Comparison of ENCODE assay signal across 15 mouse cellular contexts in the genomic region with DNA sequence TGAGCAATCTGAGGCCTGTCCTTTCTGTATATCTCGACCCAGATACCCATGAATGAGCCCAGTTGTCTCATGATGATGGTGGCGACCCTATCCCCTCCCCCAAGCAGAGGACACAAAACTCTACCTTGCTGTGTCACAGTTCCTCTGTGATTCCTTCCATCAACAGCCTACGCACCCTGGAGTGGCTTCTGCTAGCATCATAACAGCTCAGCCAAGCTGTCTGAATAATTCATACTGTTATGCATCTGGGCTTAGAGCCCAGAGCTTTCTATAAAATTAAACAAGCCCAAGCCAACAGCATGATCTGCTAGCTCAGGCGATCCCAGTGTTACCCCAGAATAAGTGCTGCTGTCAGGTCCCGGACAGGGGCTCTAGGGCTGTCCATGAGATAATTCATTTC.
DNase-seq lines count a peak whose midpoint lies in the region; ATAC-seq and TF ChIP-seq lines count a peak whose summit lies in the region.
"Had no signal": no experiment of that assay in that cellular context is flagged by ENCODE, and none has a peak within 500 bp of the region (broad histone marks: within the 10 kb centered on the region; RNA-seq: fewer than 3 reads in every experiment).

No protein-coding gene starts in this region.

- no peak overlapping the region for H3K4me3 ChIP-seq in forebrain, embryonic 14.5 days (ENCODE audit: low read depth, low read length)
- no peak overlapping the region for H3K4me3 ChIP-seq in forebrain, embryonic 10.5 days
- H3K4me3 ChIP-seq in lung, embryonic 14.5 days (ENCODE audit: low read depth, low read length): no peak overlapping the region
- H3K4me3 ChIP-seq: hindbrain, embryonic 15.5 days had no signal

- TF ChIP-seq CTCF in lung, embryonic 14.5 days (IDR thresholded peaks at IDR 0.05; ENCODE audit: low read depth): no peak

- no peak for ATAC-seq in forebrain, embryonic 14.5 days
- ATAC-seq in lung, embryonic 14.5 days (ENCODE audit: insufficient read depth): no peak

- no peak overlapping the region for H3K27ac ChIP-seq in forebrain, embryonic 14.5 days (ENCODE audit: low read depth, low read length)
- no peak overlapping the region for H3K27ac ChIP-seq in forebrain, embryonic 10.5 days
- no peak overlapping the region for H3K27ac ChIP-seq in lung, embryonic 14.5 days (ENCODE audit: low read depth)
- H3K27ac ChIP-seq: hindbrain, embryonic 15.5 days; macrophage had no signal

- no peaks in the 10 kb centered on the region for H3K36me3 ChIP-seq in forebrain, embryonic 14.5 days (ENCODE audit: control insufficient read depth, insufficient read depth, low read length)
- H3K36me3 ChIP-seq in forebrain, embryonic 10.5 days (replicated peaks): no peaks in the 10 kb centered on the region
- H3K36me3 ChIP-seq in lung, embryonic 14.5 days (ENCODE audit: insufficient read depth): no peaks in the 10 kb centered on the region
- H3K36me3 ChIP-seq: hindbrain, embryonic 15.5 days had no signal

- no peak overlapping the region for H3K4me2 ChIP-seq in forebrain, embryonic 14.5 days (ENCODE audit: low read length)
- H3K4me2 ChIP-seq in lung, embryonic 14.5 days: no peak overlapping the region
- H3K4me2 ChIP-seq: hindbrain, embryonic 15.5 days had no signal

- no peaks in the 10 kb centered on the region for H3K27me3 ChIP-seq in forebrain, embryonic 14.5 days (replicated peaks; ENCODE audit: control insufficient read depth, insufficient read depth, low read length)
- no peaks in the 10 kb centered on the region for H3K27me3 ChIP-seq in forebrain, embryonic 10.5 days (ENCODE audit: poor library complexity, severe bottlenecking)
- H3K27me3 ChIP-seq in lung, embryonic 14.5 days (ENCODE audit: insufficient read depth, low read length): no peaks in the 10 kb centered on the region
- H3K27me3 ChIP-seq: hindbrain, embryonic 15.5 days had no signal

- no peaks in the 10 kb centered on the region for H3K9me3 ChIP-seq in forebrain, embryonic 14.5 days (replicated peaks; ENCODE audit: control insufficient read depth, low read length)
- H3K9me3 ChIP-seq in forebrain, embryonic 10.5 days: no peaks in the 10 kb centered on the region
- H3K9me3 ChIP-seq in lung, embryonic 14.5 days (ENCODE audit: low read depth, low read length): no peaks in the 10 kb centered on the region
- H3K9me3 ChIP-seq: hindbrain, embryonic 15.5 days had no signal

- peak; percentile 51 for DNase-seq in forebrain, embryonic 14.5 days (ENCODE audit: low spot score)
- DNase-seq in forebrain, embryonic 10.5 days (ENCODE audit: extremely low spot score, low spot score): no peak
- peak; percentile 37 for DNase-seq in lung, embryonic 14.5 days
- no peak for DNase-seq in lung, postnatal 36 days
- peak; percentile 29 to 40 for DNase-seq in layer of hippocampus, postnatal 36 days
- DNase-seq in right cerebral cortex, postnatal 36 days (ENCODE audit: low spot score in 2 of 2): peak; percentile 45 to 73
- DNase-seq in urinary bladder, postnatal 14 days (ENCODE audit: low spot score): no peak
- no peak for DNase-seq in spleen, adult 12 weeks (ENCODE audit: low spot score)
- DNase-seq: adrenal gland, adult 8-10 months; cerebellum, adult 11 months; gastrocnemius, postnatal 36 days; midbrain, embryonic 14.5 days; spleen, adult 18-20 months had no signal

- no peaks in the 10 kb centered on the region for H3K4me1 ChIP-seq in forebrain, embryonic 14.5 days (ENCODE audit: control insufficient read depth, insufficient read depth, low read length)
- H3K4me1 ChIP-seq in forebrain, embryonic 10.5 days: no peaks in the 10 kb centered on the region
- H3K4me1 ChIP-seq in lung, embryonic 14.5 days (ENCODE audit: insufficient read depth): no peaks in the 10 kb centered on the region
- H3K4me1 ChIP-seq: hindbrain, embryonic 15.5 days had no signal

- no peak overlapping the region for H3K9ac ChIP-seq in forebrain, embryonic 14.5 days (ENCODE audit: low read length)
- H3K9ac ChIP-seq in lung, embryonic 14.5 days: no peak overlapping the region
- H3K9ac ChIP-seq: hindbrain, embryonic 15.5 days had no signal

- 64% methylated on average over 5 of the region's 5 CpGs for WGBS in forebrain, embryonic 14.5 days
- 84% methylated on average over 5 of the region's 5 CpGs for WGBS in forebrain, embryonic 10.5 days
- 58% methylated on average over 5 of the region's 5 CpGs for WGBS in lung, embryonic 14.5 days

Comparison
In these comparisons a context has a peak if more than half of its experiments do, and no peak if none do; other contexts are left out.
1. DNase-seq: peak in forebrain, embryonic 14.5 days (single experiment), lung, embryonic 14.5 days (single experiment), layer of hippocampus, postnatal 36 days (2 of 2) and right cerebral cortex, postnatal 36 days (2 of 2); none in forebrain, embryonic 10.5 days (single experiment), lung, postnatal 36 days (single experiment), urinary bladder, postnatal 14 days (single experiment) and spleen, adult 12 weeks (single experiment).